Mouse (Mus musculus) CH12.LX (cell line): ENCODE measurements at regions not wholly inside any gene's neighbourhood (a gene's known extent, or its start where the extent isn't known, plus 50 kb on each side); places are given as distances from the start of the nearest gene placed in this dataset.

Experiments
- DNase-seq: peaks from one replicate; pipeline ENCODE4 v3.0.0-alpha.2; 2013; ENCODE audit errors: extremely low read depth
- H3K27ac ChIP-seq: 2 replicates; pipeline ENCODE4 v1.5.1; 2012; ENCODE audit warnings: low read depth, mild to moderate bottlenecking, control low read depth, moderate library complexity; ENCODE audit not compliant: insufficient read depth
- H3K27me3 ChIP-seq: replicated peaks from 2 replicates; pipeline ENCODE3; 2012; ENCODE audit warnings: inconsistent platforms
- H3K36me3 ChIP-seq, 2 experiments: replicated peaks in 1 of 2; 2 replicates each; pipeline versions ENCODE3 to v1.6.1; 2012; ENCODE audit warnings: inconsistent platforms in 1 of 2, low read length in 1 of 2, mild to moderate bottlenecking in 1 of 2, mixed read lengths in 1 of 2, moderate library complexity in 1 of 2; ENCODE audit not compliant: control insufficient read depth in 1 of 2, insufficient read depth in 1 of 2
- H3K4me1 ChIP-seq, 2 experiments: 2 replicates each; pipeline ENCODE4 v1.6.1; 2012; ENCODE audit warnings: inconsistent platforms in 1 of 2, moderate library complexity in 1 of 2; ENCODE audit not compliant: insufficient read depth in 2 of 2, control insufficient read depth in 1 of 2
- H3K4me2 ChIP-seq: 2 replicates; pipeline ENCODE4 v1.6.1; 2012; ENCODE audit warnings: low read depth, mild to moderate bottlenecking, control low read depth; ENCODE audit not compliant: poor library complexity, insufficient read depth, severe bottlenecking
- H3K4me3 ChIP-seq, 3 experiments: fragments of 150-350 bp in 1 of 3; sonication (generic) in 1 of 3; replicated peaks in 1 of 3; 2 replicates each; pipeline versions ENCODE3 to v1.5.1; 2011 to 2012; ENCODE audit warnings: low read depth in 2 of 3, low read length in 2 of 3, mild to moderate bottlenecking in 2 of 3, moderate library complexity in 2 of 3, control low read depth in 1 of 3, improper control_type of control experiment in 1 of 3, inconsistent platforms in 1 of 3, mixed read lengths in 1 of 3; ENCODE audit not compliant: poor library complexity in 1 of 3
- H3K79me2 ChIP-seq: replicated peaks from 2 replicates; pipeline ENCODE4 v1.6.1; 2012; ENCODE audit warnings: mild to moderate bottlenecking, moderate library complexity; ENCODE audit not compliant: control insufficient read depth, poor library complexity, insufficient read depth, severe bottlenecking; ENCODE audit errors: extremely low read depth
- H3K9ac ChIP-seq: 2 replicates; pipeline ENCODE4 v1.6.1; 2012; ENCODE audit warnings: low read depth, mild to moderate bottlenecking, control low read depth, moderate library complexity; ENCODE audit not compliant: insufficient read depth
- H3K9me3 ChIP-seq: replicated peaks from 2 replicates; pipeline ENCODE3; 2012; ENCODE audit warnings: low read length, inconsistent platforms, mixed read lengths
- BHLHE40 ChIP-seq: IDR thresholded peaks from 2 replicates; pipeline ENCODE4 v1.6.1; 2011; ENCODE audit warnings: mild to moderate bottlenecking, low read depth, low read length, improper control_type of control experiment
- CHD1 ChIP-seq: IDR thresholded peaks from 2 replicates; pipeline ENCODE4 v1.6.1; 2012; ENCODE audit warnings: low read depth, low read length, improper control_type of control experiment, inconsistent platforms
- CHD2 ChIP-seq: IDR thresholded peaks from 2 replicates; pipeline ENCODE4 v1.6.1; 2011; ENCODE audit warnings: low read length, improper control_type of control experiment
- ELF1 ChIP-seq: IDR thresholded peaks from 2 replicates; pipeline ENCODE4 v1.6.1; 2014; ENCODE audit warnings: low read depth, mild to moderate bottlenecking, inconsistent platforms, low read length, improper control_type of control experiment
- EP300 ChIP-seq: IDR thresholded peaks from 2 replicates; pipeline ENCODE4 v1.6.1; 2011; ENCODE audit warnings: low read length, improper control_type of control experiment
- ETS1 ChIP-seq: conservative IDR thresholded peaks from 2 replicates; pipeline ENCODE4 v1.6.1; 2012; ENCODE audit warnings: low read depth, mild to moderate bottlenecking, inconsistent platforms, low read length, improper control_type of control experiment, moderate library complexity
- HCFC1 ChIP-seq: IDR thresholded peaks from 2 replicates; pipeline ENCODE4 v1.6.1; 2012; ENCODE audit warnings: low read depth, mild to moderate bottlenecking, inconsistent platforms, low read length, improper control_type of control experiment
- IRF4 ChIP-seq: IDR thresholded peaks from 2 replicates; pipeline ENCODE4 v1.6.1; 2014; ENCODE audit warnings: low read depth, mild to moderate bottlenecking, inconsistent platforms, low read length, improper control_type of control experiment
- JUND ChIP-seq: conservative IDR thresholded peaks from 2 replicates; pipeline ENCODE4 v1.6.1; 2011; ENCODE audit warnings: low read depth, low read length, improper control_type of control experiment
- MAFK ChIP-seq: IDR thresholded peaks from 2 replicates; pipeline ENCODE4 v1.6.1; 2011; ENCODE audit warnings: low read length, improper control_type of control experiment; ENCODE audit not compliant: insufficient replicate concordance
- MAX ChIP-seq: IDR thresholded peaks from 2 replicates; pipeline ENCODE4 v1.6.1; 2011; ENCODE audit warnings: low read length, improper control_type of control experiment
- MAZ ChIP-seq: IDR thresholded peaks from 2 replicates; pipeline ENCODE4 v1.6.1; 2012; ENCODE audit warnings: low read depth, mild to moderate bottlenecking, inconsistent platforms, low read length, improper control_type of control experiment, moderate library complexity
- MEF2A ChIP-seq: IDR thresholded peaks from 2 replicates; pipeline ENCODE4 v1.6.1; 2014; ENCODE audit warnings: low read depth, mild to moderate bottlenecking, inconsistent platforms, low read length, improper control_type of control experiment, borderline replicate concordance
- MXI1 ChIP-seq: IDR thresholded peaks from 2 replicates; pipeline ENCODE4 v1.6.1; 2011; ENCODE audit warnings: mild to moderate bottlenecking, low read depth, low read length, improper control_type of control experiment
- MYC ChIP-seq: IDR thresholded peaks from 2 replicates; pipeline ENCODE4 v1.6.1; 2011; ENCODE audit warnings: low read depth, mild to moderate bottlenecking, improper control_type of control experiment, low read length
- NELFE ChIP-seq: IDR thresholded peaks from 2 replicates; pipeline ENCODE4 v1.6.1; 2011; ENCODE audit warnings: low read depth, low read length, improper control_type of control experiment
- NRF1 ChIP-seq: IDR thresholded peaks from 2 replicates; pipeline ENCODE4 v1.6.1; 2014; ENCODE audit warnings: low read depth, mild to moderate bottlenecking, inconsistent platforms, low read length, improper control_type of control experiment, moderate library complexity
- PAX5 ChIP-seq: IDR thresholded peaks from 2 replicates; pipeline ENCODE4 v1.6.1; 2012; ENCODE audit warnings: low read length, inconsistent platforms, mixed read lengths
- POLR2AphosphoS2 ChIP-seq: IDR thresholded peaks from 2 replicates; pipeline ENCODE4 v1.6.1; 2011; ENCODE audit warnings: low read depth, low read length, improper control_type of control experiment
- RAD21 ChIP-seq: IDR thresholded peaks from 2 replicates; pipeline ENCODE4 v1.6.1; 2011; ENCODE audit warnings: low read depth, mild to moderate bottlenecking, low read length, improper control_type of control experiment, moderate library complexity
- SMC3 ChIP-seq: IDR thresholded peaks from 2 replicates; pipeline ENCODE4 v1.6.1; 2011; ENCODE audit warnings: low read depth, low read length, improper control_type of control experiment
- TBP ChIP-seq: conservative IDR thresholded peaks from 2 replicates; pipeline ENCODE4 v1.6.1; 2011; ENCODE audit warnings: low read depth, low read length, improper control_type of control experiment
- TCF12 ChIP-seq: IDR thresholded peaks from 2 replicates; pipeline ENCODE4 v1.6.1; 2014; ENCODE audit warnings: low read depth, mild to moderate bottlenecking, inconsistent platforms, low read length, improper control_type of control experiment
- UBTF ChIP-seq: IDR thresholded peaks from 2 replicates; pipeline ENCODE4 v1.6.1; 2012; ENCODE audit warnings: low read depth, mild to moderate bottlenecking, inconsistent platforms, low read length, improper control_type of control experiment, moderate library complexity
- USF1 ChIP-seq: IDR thresholded peaks from 2 replicates; pipeline ENCODE4 v1.6.1; 2014; ENCODE audit warnings: low read depth, mild to moderate bottlenecking, inconsistent platforms, low read length, improper control_type of control experiment
- USF2 ChIP-seq: conservative IDR thresholded peaks from 2 replicates; pipeline ENCODE4 v1.6.1; 2011; ENCODE audit warnings: low read depth, low read length, improper control_type of control experiment
- ZKSCAN1 ChIP-seq: IDR thresholded peaks from 2 replicates; pipeline ENCODE4 v1.6.1; 2012; ENCODE audit warnings: low read depth, inconsistent platforms, low read length, improper control_type of control experiment, borderline replicate concordance
- ZMIZ1 ChIP-seq: IDR thresholded peaks from 2 replicates; pipeline ENCODE4 v1.6.1; 2012; ENCODE audit warnings: low read depth, mild to moderate bottlenecking, inconsistent platforms, low read length, improper control_type of control experiment
- ZNF384 ChIP-seq: IDR thresholded peaks from 2 replicates; pipeline ENCODE4 v1.6.1; 2012; ENCODE audit warnings: low read depth, low read length, improper control_type of control experiment, inconsistent platforms
- dilution Hi-C: fragments of 300-500 bp; cut with MboI; formaldehyde crosslinking; loops from 2 replicates; pipeline ENCODE4 v1.14.3; 2020; ENCODE audit warnings: low sequenced_read_pairs; ENCODE audit not compliant: extremely low pct_unique_long_range_greater_than_20kb, extremely low pct_ligation_motif_present
- in situ Hi-C: fragments of 300-500 bp; cut with MboI; formaldehyde crosslinking; loops from 3 replicates; pipeline ENCODE4 v1.14.3; 2019; ENCODE audit warnings: low sequenced_read_pairs, low pct_ligation_motif_present, low pct_unique_long_range_greater_than_20kb, mixed read lengths

- dilution Hi-C loops (no loop called here), in situ Hi-C loops (no loop called here)
- Histone ChIP-seq H3K4me2 (no peak overlapping the region), H3K9ac (no peak overlapping the region), H3K36me3 (no peaks in the 10 kb centered on the region), H3K27ac (no peak overlapping the region), H3K4me3 (no peak overlapping the region), H3K27me3 (no peaks in the 10 kb centered on the region), H3K4me1 (no peaks in the 10 kb centered on the region), H3K9me3 (no peaks in the 10 kb centered on the region), H3K79me2 (no peaks in the 10 kb centered on the region)
- no peak for DNase-seq
- TF ChIP-seq IRF4 (no peak), ZKSCAN1 (no peak), NRF1 (no peak), TBP (no peak), ZMIZ1 (no peak), CHD2 (no peak), POLR2AphosphoS2 (no peak), USF1 (no peak), SMC3 (no peak), ETS1 (no peak), JUND (no peak), MYC (no peak), MAFK (no peak), PAX5 (no peak), MAX (no peak), USF2 (no peak), CHD1 (no peak), UBTF (no peak), ELF1 (no peak), NELFE (no peak)
Observed at GRCm38 (mm10) chr1:35551503-35551902, 516.7 kb upstream of the Hs6st1 start.

DNA sequence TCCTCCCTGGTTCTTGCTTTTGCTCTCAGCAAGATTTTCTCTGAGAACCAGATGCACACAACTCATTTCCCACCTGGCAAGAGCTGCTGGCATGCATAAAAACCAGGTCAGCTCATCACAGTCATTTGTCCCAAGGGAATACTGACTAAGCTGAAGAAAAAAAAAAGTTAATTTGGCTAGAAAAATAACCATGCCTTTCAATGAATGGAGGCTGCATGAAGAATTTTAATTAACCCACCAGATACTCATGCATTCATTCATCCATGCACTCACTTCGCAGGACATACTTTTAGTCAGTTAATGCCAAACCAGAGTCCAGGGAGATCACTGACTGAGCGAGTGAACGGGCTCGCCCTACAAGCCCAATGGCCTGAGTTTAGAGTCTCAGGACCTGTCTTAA, 505.4 kb upstream of the Hs6st1 start:
- Histone ChIP-seq H3K4me1 (no peaks in the 10 kb centered on the region), H3K27ac (no peak overlapping the region), H3K9me3 (peaks cover 4% of the 10 kb centered on the region), H3K9ac (no peak overlapping the region), H3K4me2 (no peak overlapping the region), H3K79me2 (no peaks in the 10 kb centered on the region), H3K4me3 (no peak overlapping the region), H3K36me3 (no peaks in the 10 kb centered on the region), H3K27me3 (no peaks in the 10 kb centered on the region)
- in situ Hi-C loops: no loop called here
- dilution Hi-C loops: no loop called here
- no peak for TF ChIP-seq JUND
- no peak for TF ChIP-seq EP300
- TF ChIP-seq MXI1: no peak
- TF ChIP-seq NRF1: no peak
- no peak for TF ChIP-seq BHLHE40
- no peak for TF ChIP-seq HCFC1
- TF ChIP-seq IRF4: no peak
- no peak for TF ChIP-seq PAX5
- TF ChIP-seq TBP: no peak
- no peak for TF ChIP-seq RAD21
- no peak for TF ChIP-seq MEF2A
- no peak for TF ChIP-seq MAX
- TF ChIP-seq POLR2AphosphoS2: no peak
- TF ChIP-seq TCF12: no peak
- no peak for TF ChIP-seq ZNF384
- TF ChIP-seq CHD1: no peak
- TF ChIP-seq ELF1: no peak
- no peak for TF ChIP-seq MAZ
- TF ChIP-seq USF1: no peak
- DNase-seq: no peak
